Mouse (Mus musculus): ENCODE results near the gene Pbxip1.
"Not testable (repeated sequence)": the region's sequence is repeated elsewhere in the genome, so short reads cannot be mapped to it uniquely, and the experiment has no call there.

Gene Pbxip1

DNA sequence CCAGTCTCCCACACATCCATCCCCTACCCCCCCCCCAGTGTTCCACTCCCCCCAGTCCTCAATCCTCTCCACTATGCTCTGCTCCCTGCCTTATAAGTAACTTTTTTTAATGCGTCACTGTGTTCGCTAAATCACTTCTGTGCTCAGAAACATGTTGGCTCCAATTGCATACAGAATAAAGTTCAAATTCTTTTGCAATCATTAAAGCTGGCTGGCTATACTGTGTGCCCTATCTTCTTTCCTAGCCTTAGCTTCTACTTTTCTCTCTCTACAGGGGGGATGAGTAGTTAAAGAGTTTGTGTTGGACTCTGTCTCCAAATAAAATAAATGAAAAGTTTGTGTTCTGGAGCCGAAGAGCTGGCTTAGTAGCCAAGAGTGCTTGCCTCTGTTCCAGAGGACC, 26.8 kb upstream of the Pbxip1 start:
- DNase-seq (ENCODE audit: low spot score), result no peak

DNA sequence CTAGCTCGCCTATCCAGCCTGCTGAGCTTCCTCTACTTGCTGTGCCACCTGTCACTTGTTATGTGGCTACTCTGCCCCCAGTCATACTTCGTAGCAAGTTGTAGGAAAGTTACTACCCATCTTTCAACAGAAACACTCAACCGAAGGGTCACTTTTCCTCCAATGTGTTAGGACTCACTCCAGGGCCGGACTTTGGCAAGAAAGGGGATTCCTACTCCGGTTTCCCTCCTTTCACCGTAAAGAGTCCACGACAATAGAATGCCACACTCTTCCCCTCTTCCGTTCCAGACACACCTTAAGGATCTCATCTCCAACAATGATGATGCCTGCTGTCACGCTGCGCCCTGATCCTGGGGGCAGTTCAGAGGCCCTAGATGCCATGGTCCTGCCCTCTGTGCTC, 25.6 kb upstream of the Pbxip1 start:
- no peak for DNase-seq (ENCODE audit: low spot score)

DNA sequence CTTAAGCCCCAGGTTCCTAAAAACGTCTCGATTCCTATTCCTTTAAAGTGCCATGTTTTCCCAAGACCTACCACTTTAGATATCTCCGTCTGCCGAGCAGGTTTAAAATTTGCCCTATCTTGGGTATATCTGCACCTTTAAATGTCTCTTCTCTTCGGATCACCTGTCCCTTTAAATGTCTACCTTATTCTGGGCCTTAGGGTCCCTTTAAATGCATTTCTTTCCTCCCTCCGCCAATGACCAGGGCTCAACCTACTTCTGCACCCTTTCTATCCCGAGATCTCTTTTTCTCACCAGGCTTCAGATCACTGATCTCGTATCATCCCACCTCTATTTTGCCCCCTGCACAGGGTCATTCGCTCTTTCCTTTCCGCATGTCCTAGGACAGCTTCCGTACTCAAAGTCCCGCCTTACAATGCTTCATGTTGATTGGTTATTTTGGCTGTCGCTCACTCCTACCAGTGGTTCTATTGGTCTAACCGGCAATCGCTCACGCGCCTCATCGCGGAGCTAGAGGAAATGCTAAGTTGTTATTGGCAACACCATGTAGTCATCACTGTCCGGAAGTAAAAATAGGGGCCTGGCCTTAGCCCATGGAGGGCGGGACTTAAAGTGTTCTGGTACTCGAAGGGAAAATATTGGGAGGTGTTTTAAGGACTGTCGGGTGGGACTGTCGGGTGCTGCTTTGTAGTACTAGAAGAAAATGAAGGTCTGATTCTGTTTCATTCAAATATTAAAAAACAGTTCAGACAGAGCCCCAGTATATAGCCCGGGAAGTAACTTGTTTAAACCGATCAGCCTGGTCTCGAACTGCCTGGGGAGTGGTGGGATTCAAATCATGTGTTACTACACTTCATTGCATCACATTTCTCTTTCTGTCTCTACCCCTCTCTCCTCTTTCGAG, 24.8 kb upstream of the Pbxip1 start, which contains the start of gene Flad1:
Flad1 (minus strand) TSS at position 381 of the 904 bp plus-strand sequence.
- peak; percentile 100 for DNase-seq (ENCODE audit: low spot score)

DNA sequence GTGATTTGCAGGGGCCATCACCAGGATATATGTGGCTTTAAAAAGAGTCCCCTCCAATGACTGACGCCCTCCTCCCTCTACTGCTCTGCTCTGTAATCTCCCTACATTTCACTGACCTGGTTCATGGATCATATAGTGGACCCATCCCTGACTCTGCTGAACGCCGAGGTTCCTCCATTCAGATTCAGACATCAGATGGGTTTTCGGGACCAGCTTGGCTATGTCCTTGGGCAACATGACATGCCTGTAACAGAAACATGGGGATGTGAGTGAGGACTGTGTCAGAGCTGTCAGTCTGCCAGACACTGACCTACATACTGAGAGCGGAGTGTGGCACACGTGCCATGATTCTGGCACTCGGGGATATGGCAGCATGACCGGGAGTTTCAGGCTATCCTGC, 20.3 kb upstream of the Pbxip1 start:
- no peak for DNase-seq (ENCODE audit: low spot score)

DNA sequence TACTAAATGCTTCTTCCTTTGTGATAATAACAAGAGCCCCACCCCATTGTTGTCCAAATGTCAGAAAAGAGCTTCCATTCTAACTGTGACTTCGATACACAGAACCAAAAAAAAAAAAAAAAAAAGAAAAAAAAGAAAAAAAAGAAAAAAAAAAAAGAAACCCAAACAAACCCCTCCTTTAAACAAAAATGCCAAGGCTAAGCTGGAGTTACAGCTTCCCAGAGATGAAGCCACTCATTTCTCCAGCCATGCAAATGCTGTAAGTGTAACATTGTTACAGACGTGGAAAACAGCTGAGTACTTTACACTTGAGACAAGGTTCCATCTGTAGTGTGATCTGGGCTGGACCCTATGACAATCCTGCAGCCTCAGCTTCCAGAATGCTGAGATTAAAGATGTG, 19.4 kb upstream of the Pbxip1 start:
- no peak for DNase-seq (ENCODE audit: low spot score)

DNA sequence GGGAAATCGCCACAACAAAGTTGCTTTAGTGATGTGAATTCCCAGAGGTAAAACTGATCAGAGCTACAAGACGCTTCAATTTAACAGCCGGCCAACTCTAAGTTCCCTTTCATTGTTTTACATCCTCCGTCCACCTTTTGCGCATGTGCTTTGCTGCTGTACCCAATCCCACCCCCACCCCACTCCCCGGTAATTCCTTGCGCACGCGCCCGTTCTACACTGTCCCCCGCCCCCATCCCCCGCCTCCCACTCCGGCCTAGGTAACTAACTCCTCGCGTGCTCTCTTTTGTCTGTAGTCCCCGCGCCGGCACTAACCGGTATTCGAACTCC, 18.7 kb upstream of the Pbxip1 start:
- DNase-seq (ENCODE audit: low spot score), result no peak

DNA sequence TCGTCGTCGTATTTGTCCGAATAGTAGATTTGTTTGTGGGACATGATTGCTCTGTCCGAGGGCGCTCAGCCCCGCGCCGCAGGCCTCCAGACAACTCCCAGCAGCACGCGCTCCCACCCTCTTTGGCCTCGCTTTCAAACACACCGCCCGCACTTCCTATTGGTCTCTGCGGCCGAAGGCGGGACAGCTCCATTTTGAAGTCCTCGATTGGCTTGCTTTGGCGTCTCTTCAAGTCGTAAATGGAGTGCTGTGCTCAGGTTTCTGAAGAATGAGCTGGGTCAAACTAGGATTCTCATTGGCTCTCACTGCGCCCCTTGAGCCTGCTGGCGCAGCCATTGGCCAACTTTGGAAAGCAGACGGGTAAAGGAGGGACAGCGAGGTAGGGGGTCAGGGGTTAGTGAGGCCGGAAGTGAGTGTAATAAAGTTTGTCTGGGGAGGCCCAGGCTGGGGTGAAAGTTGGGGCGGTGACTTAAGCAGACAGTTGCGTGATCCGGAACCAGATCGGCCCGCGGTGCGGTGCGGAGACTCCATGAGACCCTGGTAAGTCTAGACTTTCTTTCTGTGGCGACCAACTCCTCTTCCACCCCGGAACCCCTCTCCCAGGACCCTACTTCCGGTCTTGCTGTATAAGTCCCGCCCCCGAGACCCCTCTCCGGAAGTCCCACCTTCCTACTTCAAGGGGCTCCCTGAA, 18.2 kb upstream of the Pbxip1 start, which contains the start of the genes Cks1b and Shc1:
Cks1b (minus strand) TSS at position 214 of the 691 bp plus-strand sequence.
Shc1 (plus strand) TSS at position 274 of the 691 bp plus-strand sequence.
- DNase-seq (ENCODE audit: low spot score), result peak; percentile 95

DNA sequence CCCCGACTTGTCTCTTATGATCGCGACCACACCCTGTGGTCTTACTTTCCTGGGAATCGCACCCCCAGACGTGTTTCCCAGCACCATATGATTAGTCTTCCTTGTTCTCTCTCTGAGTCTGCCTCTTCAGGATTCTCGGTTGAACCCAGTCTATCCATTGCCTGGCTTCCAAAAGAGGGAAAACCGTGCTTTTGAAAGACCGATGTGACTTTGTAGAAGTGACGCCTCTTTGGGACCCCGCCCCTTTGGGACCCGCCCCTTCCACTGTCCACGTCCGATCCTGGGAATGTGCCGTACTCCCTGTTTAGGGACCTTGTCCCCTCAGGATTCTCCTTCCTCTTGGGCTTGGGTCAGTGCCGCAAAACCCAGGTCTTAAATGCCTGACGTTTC, 17.6 kb upstream of the Pbxip1 start:
- DNase-seq (ENCODE audit: low spot score), result no peak

DNA sequence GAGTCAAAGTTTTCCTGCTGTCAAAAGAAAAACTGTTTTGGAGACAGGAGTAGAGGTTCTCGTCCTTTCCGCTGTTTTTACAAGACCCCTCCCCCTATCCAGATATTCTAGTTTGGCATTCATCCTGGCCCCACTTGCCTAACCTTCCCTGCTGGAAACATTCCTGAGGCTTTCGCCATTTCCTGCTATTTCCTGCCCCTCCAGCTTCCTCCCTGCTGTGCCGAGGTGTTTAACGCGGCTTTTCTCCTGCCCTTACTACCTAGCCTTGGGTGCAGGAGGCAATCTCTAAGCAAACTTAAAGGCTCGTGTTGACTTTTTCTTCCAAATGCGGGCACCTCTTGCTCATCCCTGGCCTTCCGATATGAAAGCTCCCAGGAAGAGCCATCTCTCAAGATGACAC, 16.9 kb upstream of the Pbxip1 start:
- no peak for DNase-seq (ENCODE audit: low spot score)

DNA sequence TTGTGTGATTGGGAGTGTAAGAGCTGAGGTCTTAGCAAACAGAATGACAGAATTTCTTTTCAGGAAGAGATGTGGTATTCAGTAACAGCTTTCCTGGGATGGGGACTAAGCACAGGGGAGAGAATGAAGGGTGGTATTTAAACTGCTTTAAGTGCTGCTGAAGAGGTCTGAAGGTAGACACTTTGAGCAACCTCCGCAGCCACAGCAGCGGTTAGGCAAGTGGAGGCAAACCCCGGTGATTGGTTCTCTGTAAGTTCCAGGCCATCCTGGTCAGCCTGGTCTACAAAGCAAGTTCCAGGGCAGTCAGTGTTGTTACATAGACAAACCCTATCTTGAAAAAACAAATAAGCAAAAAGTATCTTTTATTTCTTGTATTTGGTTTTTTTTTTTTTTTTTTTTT, 16.5 kb upstream of the Pbxip1 start:
- DNase-seq (ENCODE audit: low spot score), result no peak

DNA sequence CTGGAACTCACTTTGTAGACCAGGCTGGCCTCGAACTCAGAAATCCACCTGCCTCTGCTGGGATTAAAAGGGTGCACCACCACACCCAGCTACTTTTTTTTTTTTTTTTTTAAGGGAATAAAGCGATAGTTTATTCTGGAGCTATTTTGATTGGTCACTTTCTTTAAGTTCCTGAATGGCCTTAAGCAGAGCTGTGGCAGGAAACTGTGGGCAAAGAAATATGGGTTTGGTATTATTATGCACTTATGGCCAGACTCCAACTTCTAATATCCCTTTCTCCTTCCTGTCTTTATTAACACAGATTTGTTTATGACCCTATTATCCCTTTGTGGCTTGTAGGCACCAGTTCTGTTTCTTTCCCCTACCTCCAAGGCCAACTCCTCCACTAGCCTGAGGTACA, 16.1 kb upstream of the Pbxip1 start:
- DNase-seq (ENCODE audit: low spot score), result no peak

DNA sequence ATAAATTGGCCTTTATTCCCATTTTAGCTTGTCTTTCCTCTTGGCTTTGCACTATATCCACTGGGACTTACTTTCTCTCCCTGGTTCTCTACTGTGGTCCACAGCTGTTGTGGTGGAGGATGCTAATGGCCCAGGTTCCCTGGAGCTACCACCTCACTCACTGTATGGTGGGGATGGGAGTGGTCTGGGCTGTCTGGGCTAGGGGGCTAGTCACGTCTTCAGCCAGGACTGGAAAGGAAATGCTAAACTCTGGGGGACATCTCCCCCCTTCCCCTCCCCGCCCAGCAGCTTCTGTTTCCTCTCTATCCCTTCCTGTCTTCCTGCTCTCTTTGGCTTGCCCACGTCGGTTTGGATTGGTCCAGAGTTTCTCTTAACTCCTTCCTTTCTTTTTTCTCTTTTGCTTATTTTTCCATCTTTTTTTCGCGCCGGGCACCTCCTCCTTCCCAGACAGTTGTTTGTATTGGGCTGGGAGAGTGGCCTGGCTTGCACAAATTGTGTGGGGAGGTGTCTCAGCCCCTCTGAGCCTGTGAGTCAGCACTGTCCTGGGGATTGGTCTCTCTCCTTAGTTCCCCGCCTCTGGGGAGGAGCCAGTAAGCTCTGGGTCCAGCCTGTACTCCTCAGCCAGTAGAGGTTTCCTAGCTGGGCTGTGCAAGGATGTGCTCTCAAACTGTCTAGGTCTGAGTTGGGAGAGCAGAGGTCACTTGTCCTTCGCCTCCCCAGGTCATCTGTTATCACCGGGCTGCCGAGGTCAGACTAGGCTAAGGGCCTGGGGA, 15.3 kb upstream of the Pbxip1 start:
- DNase-seq (ENCODE audit: low spot score), result peak; percentile 76

DNA sequence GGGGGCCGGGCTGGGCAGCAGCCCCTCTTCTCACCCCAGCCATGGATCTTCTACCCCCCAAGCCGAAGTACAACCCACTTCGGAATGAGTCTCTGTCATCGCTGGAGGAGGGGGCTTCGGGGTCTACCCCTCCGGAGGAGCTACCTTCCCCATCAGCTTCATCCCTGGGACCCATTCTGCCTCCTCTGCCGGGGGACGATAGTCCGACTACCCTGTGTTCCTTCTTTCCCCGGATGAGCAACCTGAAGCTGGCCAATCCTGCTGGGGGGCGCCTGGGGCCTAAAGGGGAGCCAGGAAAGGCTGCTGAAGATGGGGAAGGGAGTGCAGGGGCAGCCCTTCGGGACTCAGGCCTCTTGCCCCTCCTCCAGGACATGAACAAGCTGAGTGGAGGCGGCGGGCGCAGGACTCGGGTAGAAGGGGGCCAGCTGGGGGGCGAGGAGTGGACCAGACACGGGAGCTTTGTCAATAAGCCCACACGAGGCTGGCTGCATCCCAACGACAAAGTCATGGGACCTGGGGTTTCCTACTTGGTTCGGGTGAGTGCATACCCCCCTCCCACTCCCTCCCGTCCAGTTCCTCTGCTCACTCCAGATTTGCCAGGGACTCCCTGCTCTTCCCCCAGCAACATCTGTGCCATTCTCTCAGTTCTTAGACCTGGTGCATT, 14.6 kb upstream of the Pbxip1 start:
- no peak for DNase-seq (ENCODE audit: low spot score)

DNA sequence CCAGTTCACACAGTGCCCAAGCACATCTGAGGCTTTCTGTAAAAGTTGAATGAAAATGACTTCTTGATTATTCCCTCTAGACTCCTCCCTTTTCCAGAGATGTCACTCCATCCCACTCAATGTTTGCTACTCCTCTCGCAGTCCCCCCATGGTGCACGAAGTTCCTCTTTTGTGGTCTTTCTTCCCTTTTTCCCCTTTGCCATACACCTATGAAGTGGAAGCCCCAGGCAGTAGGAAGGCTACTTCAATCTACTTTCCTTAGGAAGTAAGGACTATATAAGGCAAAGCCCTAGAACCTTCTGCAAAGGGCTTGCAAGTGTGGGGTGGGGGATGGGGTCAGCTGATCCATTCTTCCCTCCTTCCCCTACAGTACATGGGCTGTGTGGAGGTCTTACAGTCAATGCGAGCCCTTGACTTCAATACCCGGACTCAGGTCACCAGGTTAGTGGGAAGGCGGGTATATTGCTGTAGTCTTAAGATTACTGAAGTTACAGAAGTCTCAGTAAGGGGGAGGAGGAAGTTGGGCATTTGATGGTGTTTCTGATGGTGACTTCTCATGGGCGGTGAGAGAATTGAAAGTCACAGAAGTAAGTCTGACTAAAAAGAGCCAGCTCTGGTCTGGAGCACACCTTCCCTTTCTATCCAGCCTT, 13.8 kb upstream of the Pbxip1 start:
- DNase-seq (ENCODE audit: low spot score), result no peak

DNA sequence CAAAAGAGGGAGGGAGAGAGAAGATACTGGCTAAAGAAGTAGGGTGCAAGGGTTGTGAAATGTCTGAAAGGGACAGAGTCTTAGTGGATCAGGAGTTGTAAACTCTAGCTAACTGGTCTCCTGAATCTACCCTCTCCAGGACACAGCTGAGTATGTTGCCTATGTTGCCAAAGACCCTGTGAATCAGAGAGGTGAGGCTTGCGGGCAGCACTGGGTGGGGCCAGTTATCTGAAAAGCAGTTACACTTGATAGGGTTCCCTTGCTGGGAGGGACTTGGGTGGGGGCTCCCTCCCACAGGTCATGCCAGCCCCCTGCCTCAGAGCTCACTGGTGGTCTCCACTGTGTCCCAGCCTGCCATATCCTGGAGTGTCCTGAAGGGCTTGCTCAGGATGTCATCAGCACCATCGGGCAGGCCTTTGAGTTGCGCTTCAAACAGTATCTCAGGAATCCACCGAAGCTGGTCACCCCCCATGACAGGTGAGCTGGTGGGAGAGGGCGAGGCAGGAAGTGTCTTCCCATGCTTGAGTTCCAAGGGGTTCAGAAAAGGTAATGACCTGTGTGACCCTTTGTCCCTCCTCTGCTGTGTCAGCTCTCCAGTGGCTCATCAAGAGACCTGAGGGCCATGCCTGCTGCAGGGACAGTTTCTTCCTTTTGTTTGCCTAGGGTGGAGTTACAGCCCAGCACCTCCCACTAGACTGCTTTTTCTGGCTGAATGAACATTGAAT, 11.9 kb upstream of the Pbxip1 start:
- no peak for DNase-seq (ENCODE audit: low spot score)

DNA sequence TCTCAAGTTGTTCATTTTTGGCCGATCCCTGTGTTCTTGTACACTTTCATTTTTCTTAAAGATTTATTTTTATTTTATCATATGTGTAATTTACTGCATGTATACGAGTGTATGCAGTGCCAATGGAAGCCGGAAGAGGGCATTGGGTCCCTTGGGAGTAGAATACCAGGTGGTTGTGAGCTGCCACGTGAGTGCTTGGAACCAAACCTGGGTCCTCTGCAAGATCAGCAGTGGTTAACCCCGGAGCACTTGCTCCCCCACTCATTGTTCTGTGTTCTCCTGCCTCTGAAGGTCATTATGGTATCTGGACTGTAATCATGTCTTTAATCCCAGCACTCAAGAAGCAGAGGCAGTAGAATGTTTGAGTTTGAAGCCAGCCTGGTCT, 11.4 kb upstream of the Pbxip1 start:
- DNase-seq (ENCODE audit: low spot score), result no peak

DNA sequence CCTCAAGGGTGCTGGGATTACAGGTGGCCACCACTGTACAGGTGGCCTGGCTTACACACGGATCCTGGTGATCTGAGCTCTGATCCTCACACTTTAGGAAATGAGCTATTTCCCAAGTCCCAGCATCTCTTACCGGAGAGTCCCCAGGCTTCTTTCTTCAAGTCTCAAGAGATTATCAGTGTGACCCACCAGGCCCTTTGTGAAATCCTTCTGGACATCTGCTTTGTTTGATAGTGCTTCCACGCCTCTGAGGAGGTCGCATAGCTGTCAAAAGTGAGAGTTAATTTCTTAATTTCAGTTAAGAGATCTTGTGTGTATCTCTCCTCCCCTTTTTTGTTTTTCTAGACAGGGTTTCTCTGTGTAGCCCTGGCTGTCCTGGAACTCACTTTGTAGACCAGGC, 10.6 kb upstream of the Pbxip1 start:
- no peak for DNase-seq (ENCODE audit: low spot score)

DNA sequence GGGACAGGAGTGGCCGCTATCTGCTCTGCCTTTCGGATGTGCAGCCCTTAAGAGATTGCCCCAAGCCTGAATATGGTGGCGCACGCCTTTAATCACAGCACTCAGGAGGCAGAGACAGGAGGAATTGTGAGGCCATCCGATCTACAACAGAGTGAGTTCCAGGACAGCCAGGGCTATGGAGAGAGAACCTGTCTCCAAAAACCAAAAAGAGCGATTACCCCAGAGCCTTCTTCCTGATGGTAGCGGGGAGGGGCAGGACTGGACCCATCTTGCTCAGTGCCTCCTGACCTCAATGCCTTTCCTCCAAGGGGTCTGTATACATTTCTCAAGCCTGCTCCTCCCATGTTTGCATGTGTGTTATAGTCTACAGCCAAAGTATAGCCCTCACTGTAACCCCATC, 7.5 kb upstream of the Pbxip1 start:
- not testable (repeated sequence) for DNase-seq (ENCODE audit: low spot score)

DNA sequence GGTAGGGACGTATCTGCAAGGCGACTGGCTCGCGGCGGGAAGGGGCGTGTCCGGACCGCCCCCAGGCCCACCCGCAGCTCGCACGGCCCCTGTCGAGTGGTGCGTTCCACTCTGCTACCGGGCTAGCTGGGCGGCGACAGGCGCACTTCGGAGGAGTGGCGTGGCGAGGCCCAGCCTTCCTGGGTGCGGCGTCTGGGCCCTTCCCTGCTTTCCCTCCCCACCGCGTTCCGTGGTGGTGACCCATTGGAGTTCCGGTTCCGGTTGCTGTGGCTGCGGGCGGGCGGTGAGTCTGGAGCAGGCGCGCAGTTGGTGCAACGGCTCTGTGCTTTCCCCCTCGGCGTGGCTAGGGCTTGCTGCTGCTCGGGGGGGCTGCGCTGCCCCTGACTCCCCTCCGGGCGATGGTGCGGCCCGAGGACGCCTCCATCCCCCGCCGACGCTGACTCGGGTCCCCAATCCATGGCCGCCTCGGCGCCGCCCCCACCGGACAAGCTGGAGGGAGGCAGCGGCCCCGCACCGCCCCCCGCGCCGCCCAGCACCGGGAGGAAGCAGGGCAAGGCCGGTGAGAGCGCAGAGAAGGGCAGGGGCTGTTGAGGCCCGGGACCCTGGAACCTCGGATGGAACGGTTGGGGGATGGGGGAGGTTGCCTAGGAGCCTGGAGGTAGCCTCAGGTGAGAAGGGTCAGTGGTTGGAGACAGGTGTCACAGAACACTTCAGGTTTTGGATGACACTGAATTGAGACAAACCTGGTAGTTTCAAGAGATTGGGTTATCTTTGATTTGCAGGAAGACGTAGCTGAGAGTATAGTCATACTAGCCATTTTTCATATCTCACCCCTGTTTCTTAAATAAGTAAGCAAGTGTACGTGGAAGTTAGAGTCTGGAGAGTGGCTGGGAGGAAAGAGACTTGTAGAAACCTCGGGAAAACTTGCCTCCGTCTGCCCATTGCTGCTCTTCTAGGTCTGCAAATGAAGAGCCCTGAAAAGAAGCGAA, 6.0 kb upstream of the Pbxip1 start, which contains the start of gene Pygo2:
Pygo2 (plus strand) TSS at position 44 of the 989 bp plus-strand sequence.
- DNase-seq (ENCODE audit: low spot score), result peak; percentile 94

DNA sequence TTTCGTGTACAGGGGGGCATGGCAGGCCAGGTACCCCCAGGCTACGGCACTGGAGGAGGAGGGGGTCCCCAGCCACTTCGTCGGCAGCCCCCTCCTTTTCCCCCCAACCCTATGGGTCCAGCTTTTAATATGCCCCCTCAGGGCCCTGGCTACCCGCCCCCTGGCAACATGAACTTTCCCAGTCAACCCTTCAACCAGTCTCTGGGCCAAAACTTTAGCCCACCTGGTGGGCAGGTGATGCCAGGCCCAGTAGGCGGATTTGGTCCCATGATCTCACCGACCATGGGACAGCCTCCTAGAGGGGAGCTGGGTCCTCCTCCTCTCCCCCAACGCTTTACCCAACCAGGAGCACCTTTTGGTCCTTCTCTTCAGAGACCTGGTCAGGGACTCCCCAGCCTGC, 3.9 kb upstream of the Pbxip1 start:
- DNase-seq (ENCODE audit: low spot score), result no peak
